Mouse (Mus musculus) megakaryocyte, embryonic 14.5 days (primary cell): ENCODE measurements around the gene Fgfr2.

Source experiments
- FLI1 ChIP-seq: IDR thresholded peaks from 2 replicates; pipeline ENCODE4 v1.6.1; 2012; ENCODE audit warnings: low read length, inconsistent platforms, mixed read lengths
- GATA1 ChIP-seq: IDR thresholded peaks from 3 replicates; pipeline ENCODE4 v1.6.1; 2012; ENCODE audit warnings: mixed read lengths, low read length, inconsistent platforms, borderline replicate concordance

GRCm38 (mm10) chr7:130558592-130558991 is 2564.6 kb downstream of the Fgfr2 start:
- TF ChIP-seq GATA1 (no peak), FLI1 (no peak)
